Mouse (Mus musculus): ENCODE measurements around the gene Tmem11. TPM values are rescaled to one million over a fixed set of nuclear protein-coding genes. Genes with fewer than 3 reads are reported as not detected.
A peak's percentile ranks its signal among the peaks of the same experiment; 100 is the strongest.

Tmem11 gene
- total RNA-seq, 1 experiment, result 50.0 TPM

DNA sequence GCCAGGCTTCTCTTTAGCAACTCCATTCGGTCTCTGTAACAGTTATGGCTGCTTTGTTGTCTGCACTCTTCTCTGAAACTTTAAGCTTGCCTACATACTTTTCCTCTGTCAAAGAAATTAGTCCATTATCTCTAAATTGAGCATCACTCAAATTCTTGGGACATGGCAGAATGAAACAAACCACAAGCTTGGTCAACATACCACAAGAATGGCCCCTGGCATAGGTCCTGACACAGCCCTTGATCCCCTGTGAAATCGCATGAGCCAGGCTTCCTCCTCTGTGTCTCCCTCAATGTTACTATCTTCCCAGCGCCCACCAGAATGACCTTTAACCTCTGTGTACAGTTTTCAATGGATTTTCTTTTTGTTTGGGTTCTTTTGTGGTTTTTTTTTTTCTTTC lies 3.3 kb upstream of the Tmem11 start:
- Histone ChIP-seq H3K9ac (ENCODE audit: insufficient read depth, low read depth, low read length, poor library complexity, severe bottlenecking) (no peak overlapping the region), H3K27ac (ENCODE audit: insufficient read depth, low read depth, low read length, poor library complexity, severe bottlenecking) (no peak overlapping the region), H3K4me3 (ENCODE audit: insufficient read depth in 1 of 2, low read depth in 1 of 2, low read length in 2 of 2, poor library complexity in 1 of 2, severe bottlenecking in 1 of 2) (no peak overlapping the region), H3K4me1 (ENCODE audit: control insufficient read depth in 2 of 2, insufficient read depth in 2 of 2, low read length in 2 of 2, poor library complexity in 1 of 2) (peaks cover 3 to 6% of the 10 kb centered on the region in 2 experiments), H3K9me3 (ENCODE audit: control insufficient read depth, insufficient read depth, low read depth, low read length) (no peaks in the 10 kb centered on the region), H3K36me3 (ENCODE audit: control insufficient read depth, insufficient read depth, low read length, poor library complexity, severe bottlenecking) (no peaks in the 10 kb centered on the region)
- in situ Hi-C loops (cut with MboI; ENCODE audit: low sequenced_read_pairs in 2 of 2, unreplicated experiment in 2 of 2), result no loop called here
- TF ChIP-seq MAFK (IDR thresholded peaks at IDR 0.05; ENCODE audit: insufficient read depth, low read depth, low read length) (no peak), ZNF384 (IDR thresholded peaks at IDR 0.05; ENCODE audit: low read depth, low read length) (no peak), ZC3H11A (IDR thresholded peaks at IDR 0.05; ENCODE audit: borderline replicate concordance, low read depth, low read length) (no peak), CHD2 (IDR thresholded peaks at IDR 0.05; ENCODE audit: low read depth, low read length) (no peak), HCFC1 (IDR thresholded peaks at IDR 0.05; ENCODE audit: borderline replicate concordance, insufficient read depth, low read length) (no peak)
- DNase-seq (ENCODE audit: low read depth, low spot score), result no peak

DNA sequence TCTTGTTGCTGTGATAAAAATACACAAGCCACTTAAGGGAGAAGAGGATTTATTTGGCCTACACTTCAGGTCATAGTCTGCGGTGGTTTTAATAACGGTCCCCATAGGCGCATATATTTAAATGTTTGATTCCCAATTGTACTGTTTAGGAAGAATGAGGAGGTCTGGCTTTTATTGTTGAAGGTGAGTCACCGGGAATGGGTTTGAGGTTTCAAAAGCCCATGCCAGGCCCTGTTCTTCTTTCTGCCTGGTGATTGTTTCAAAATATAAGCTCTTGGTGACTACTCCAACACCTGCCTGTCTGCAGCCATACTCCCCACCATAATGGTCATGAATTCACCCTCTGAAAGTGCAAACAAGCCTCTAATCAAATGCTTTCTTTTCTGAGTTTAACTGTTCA lies 1.5 kb upstream of the Tmem11 start:
- Histone ChIP-seq H3K9ac (ENCODE audit: insufficient read depth, low read depth, low read length, poor library complexity, severe bottlenecking) (no peak overlapping the region), H3K36me3 (ENCODE audit: control insufficient read depth, insufficient read depth, low read length, poor library complexity, severe bottlenecking) (peaks cover 9% of the 10 kb centered on the region), H3K9me3 (ENCODE audit: control insufficient read depth, insufficient read depth, low read depth, low read length) (no peaks in the 10 kb centered on the region), H3K27ac (ENCODE audit: insufficient read depth, low read depth, low read length, poor library complexity, severe bottlenecking) (no peak overlapping the region), H3K4me1 (ENCODE audit: control insufficient read depth in 2 of 2, insufficient read depth in 2 of 2, low read length in 2 of 2, poor library complexity in 1 of 2) (peaks cover 8 to 12% of the 10 kb centered on the region in 2 experiments; a peak in 2 of 4 replicates), H3K4me3 (ENCODE audit: insufficient read depth in 1 of 2, low read depth in 1 of 2, low read length in 2 of 2, poor library complexity in 1 of 2, severe bottlenecking in 1 of 2) (no peak overlapping the region)
- no peak for TF ChIP-seq ZNF384 (IDR thresholded peaks at IDR 0.05; ENCODE audit: low read depth, low read length)
- TF ChIP-seq MAFK (IDR thresholded peaks at IDR 0.05; ENCODE audit: insufficient read depth, low read depth, low read length), result no peak
- no peak for TF ChIP-seq CHD2 (IDR thresholded peaks at IDR 0.05; ENCODE audit: low read depth, low read length)
- no peak for TF ChIP-seq HCFC1 (IDR thresholded peaks at IDR 0.05; ENCODE audit: borderline replicate concordance, insufficient read depth, low read length)
- no peak for TF ChIP-seq ZC3H11A (IDR thresholded peaks at IDR 0.05; ENCODE audit: borderline replicate concordance, low read depth, low read length)
- DNase-seq (ENCODE audit: low read depth, low spot score), result no peak
- in situ Hi-C loops (cut with MboI; ENCODE audit: low sequenced_read_pairs in 2 of 2, unreplicated experiment in 2 of 2), result no loop called here

DNA sequence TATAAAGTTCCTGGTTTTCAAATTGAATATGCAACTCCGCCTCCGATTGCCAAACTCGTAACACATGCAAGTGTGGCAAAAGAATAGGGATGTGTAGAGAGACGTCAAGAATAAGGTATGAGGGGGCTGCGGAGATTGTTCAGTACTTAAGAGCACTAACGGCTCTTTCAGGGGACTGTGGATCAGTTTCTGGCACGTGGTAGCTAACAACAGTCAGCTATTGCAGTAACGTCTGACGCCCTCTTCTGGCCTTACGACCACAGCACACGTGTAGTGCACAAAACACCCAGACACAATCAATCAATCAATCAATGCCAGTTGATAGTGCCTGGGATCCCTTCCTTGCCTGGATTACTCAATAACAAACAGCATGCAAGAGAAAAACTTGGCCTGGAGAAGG lies 351 bp upstream of the Tmem11 start:
- in situ Hi-C loops (cut with MboI; ENCODE audit: low sequenced_read_pairs in 2 of 2, unreplicated experiment in 2 of 2), result no loop called here
- H3K9ac ChIP-seq (ENCODE audit: insufficient read depth, low read depth, low read length, poor library complexity, severe bottlenecking), result peak overlapping the region; percentile 100
- peak overlapping the region; percentile 86 to 100 for H3K4me3 ChIP-seq (ENCODE audit: insufficient read depth in 1 of 2, low read depth in 1 of 2, low read length in 2 of 2, poor library complexity in 1 of 2, severe bottlenecking in 1 of 2)
- peak; percentile 75; the same call in 1 of the 2 replicates for TF ChIP-seq HCFC1 (IDR thresholded peaks at IDR 0.05; ENCODE audit: borderline replicate concordance, insufficient read depth, low read length)
- TF ChIP-seq ZNF384 (IDR thresholded peaks at IDR 0.05; ENCODE audit: low read depth, low read length), result no peak
- TF ChIP-seq ZC3H11A (IDR thresholded peaks at IDR 0.05; ENCODE audit: borderline replicate concordance, low read depth, low read length), result peak; percentile 61
- no peak for TF ChIP-seq CHD2 (IDR thresholded peaks at IDR 0.05; ENCODE audit: low read depth, low read length)
- TF ChIP-seq MAFK (IDR thresholded peaks at IDR 0.05; ENCODE audit: insufficient read depth, low read depth, low read length), result 0 out of 2 replicates have a peak, but pooled peaks have one; percentile 25
- H3K27ac ChIP-seq (ENCODE audit: insufficient read depth, low read depth, low read length, poor library complexity, severe bottlenecking), result peak overlapping the region; percentile 87; the same call in 1 of the 2 replicates
- H3K36me3 ChIP-seq (ENCODE audit: control insufficient read depth, insufficient read depth, low read length, poor library complexity, severe bottlenecking), result peaks cover 13% of the 10 kb centered on the region
- DNase-seq (ENCODE audit: low read depth, low spot score), result peak; percentile 71
- peaks cover 8 to 11% of the 10 kb centered on the region in 2 experiments; a peak in 2 of 4 replicates for H3K4me1 ChIP-seq (ENCODE audit: control insufficient read depth in 2 of 2, insufficient read depth in 2 of 2, low read length in 2 of 2, poor library complexity in 1 of 2)
- H3K9me3 ChIP-seq (ENCODE audit: control insufficient read depth, insufficient read depth, low read depth, low read length), result no peaks in the 10 kb centered on the region

DNA sequence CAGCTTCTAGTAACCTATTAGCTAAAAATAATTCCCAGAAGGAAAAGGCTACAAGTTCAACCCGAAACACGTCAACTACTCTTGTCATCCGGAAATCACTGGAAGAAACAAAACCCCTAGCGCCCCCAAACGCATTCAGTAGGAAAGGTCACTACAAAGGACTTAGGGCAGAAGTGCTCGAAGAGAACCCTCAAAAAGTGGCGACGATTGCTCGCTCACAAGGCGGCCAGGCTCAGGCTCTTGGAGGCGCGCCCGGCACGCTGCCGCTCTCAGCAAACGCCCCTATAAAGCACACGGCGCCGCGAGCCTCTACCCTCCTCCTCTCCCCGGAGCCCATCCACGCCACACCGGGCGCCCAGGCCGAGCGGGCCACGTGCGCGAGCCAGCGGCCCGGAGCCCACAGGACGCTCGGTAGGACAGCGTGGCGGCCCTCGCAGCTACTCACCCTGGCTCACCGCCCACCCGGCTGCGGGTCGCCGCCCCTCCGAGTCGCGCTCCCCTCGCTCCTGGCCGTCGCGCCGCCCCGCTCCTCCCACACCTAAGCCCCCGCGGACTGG lies 938 bp downstream of the Tmem11 start:
- DNase-seq (ENCODE audit: low read depth, low spot score), result no peak
- peak overlapping the region; percentile 95 for H3K27ac ChIP-seq (ENCODE audit: insufficient read depth, low read depth, low read length, poor library complexity, severe bottlenecking)
- H3K36me3 ChIP-seq (ENCODE audit: control insufficient read depth, insufficient read depth, low read length, poor library complexity, severe bottlenecking), result peaks cover 16% of the 10 kb centered on the region
- in situ Hi-C loops (cut with MboI; ENCODE audit: low sequenced_read_pairs in 2 of 2, unreplicated experiment in 2 of 2), result no loop called here
- H3K4me3 ChIP-seq (ENCODE audit: insufficient read depth in 1 of 2, low read depth in 1 of 2, low read length in 2 of 2, poor library complexity in 1 of 2, severe bottlenecking in 1 of 2), result peak overlapping the region; percentile 86 to 100
- peak overlapping the region; percentile 100 for H3K9ac ChIP-seq (ENCODE audit: insufficient read depth, low read depth, low read length, poor library complexity, severe bottlenecking)
- no peaks in the 10 kb centered on the region for H3K9me3 ChIP-seq (ENCODE audit: control insufficient read depth, insufficient read depth, low read depth, low read length)
- peaks cover 8 to 11% of the 10 kb centered on the region in 2 experiments; a peak in 2 of 4 replicates for H3K4me1 ChIP-seq (ENCODE audit: control insufficient read depth in 2 of 2, insufficient read depth in 2 of 2, low read length in 2 of 2, poor library complexity in 1 of 2)
- no peak for TF ChIP-seq ZC3H11A (IDR thresholded peaks at IDR 0.05; ENCODE audit: borderline replicate concordance, low read depth, low read length)
- TF ChIP-seq MAFK (IDR thresholded peaks at IDR 0.05; ENCODE audit: insufficient read depth, low read depth, low read length), result no peak
- no peak for TF ChIP-seq ZNF384 (IDR thresholded peaks at IDR 0.05; ENCODE audit: low read depth, low read length)
- TF ChIP-seq HCFC1 (IDR thresholded peaks at IDR 0.05; ENCODE audit: borderline replicate concordance, insufficient read depth, low read length), result no peak
- no peak for TF ChIP-seq CHD2 (IDR thresholded peaks at IDR 0.05; ENCODE audit: low read depth, low read length)
